Mouse (Mus musculus) ES-E14 (cell line): ENCODE measurements around the gene Dapk1.

Experiments used
- CHD2 ChIP-seq: IDR thresholded peaks from 2 replicates; pipeline ENCODE4 v1.6.1; 2014; ENCODE audit warnings: mild to moderate bottlenecking, low read depth, low read length, inconsistent platforms
- HCFC1 ChIP-seq: IDR thresholded peaks from 2 replicates; pipeline ENCODE4 v1.6.1; 2012; ENCODE audit warnings: low read length, inconsistent platforms, borderline replicate concordance; ENCODE audit not compliant: insufficient read depth
- MAFK ChIP-seq: IDR thresholded peaks from 2 replicates; pipeline ENCODE4 v1.6.1; 2014; ENCODE audit warnings: mild to moderate bottlenecking, low read depth, low read length, inconsistent platforms; ENCODE audit not compliant: insufficient read depth
- ZC3H11A ChIP-seq: IDR thresholded peaks from 2 replicates; pipeline ENCODE4 v1.6.1; 2012; ENCODE audit warnings: low read depth, mild to moderate bottlenecking, inconsistent platforms, low read length, borderline replicate concordance
- ZNF384 ChIP-seq: IDR thresholded peaks from 2 replicates; pipeline ENCODE4 v1.6.1; 2012; ENCODE audit warnings: low read depth, low read length, inconsistent platforms

GRCm38 (mm10) chr13:60648350-60648749 is 46.6 kb downstream of the Dapk1 start:
- TF ChIP-seq MAFK (no peak), CHD2 (no peak), ZC3H11A (no peak), HCFC1 (no peak), ZNF384 (no peak)
